Comparison of ENCODE assay signal across 12 mouse cellular contexts in the genomic region with DNA sequence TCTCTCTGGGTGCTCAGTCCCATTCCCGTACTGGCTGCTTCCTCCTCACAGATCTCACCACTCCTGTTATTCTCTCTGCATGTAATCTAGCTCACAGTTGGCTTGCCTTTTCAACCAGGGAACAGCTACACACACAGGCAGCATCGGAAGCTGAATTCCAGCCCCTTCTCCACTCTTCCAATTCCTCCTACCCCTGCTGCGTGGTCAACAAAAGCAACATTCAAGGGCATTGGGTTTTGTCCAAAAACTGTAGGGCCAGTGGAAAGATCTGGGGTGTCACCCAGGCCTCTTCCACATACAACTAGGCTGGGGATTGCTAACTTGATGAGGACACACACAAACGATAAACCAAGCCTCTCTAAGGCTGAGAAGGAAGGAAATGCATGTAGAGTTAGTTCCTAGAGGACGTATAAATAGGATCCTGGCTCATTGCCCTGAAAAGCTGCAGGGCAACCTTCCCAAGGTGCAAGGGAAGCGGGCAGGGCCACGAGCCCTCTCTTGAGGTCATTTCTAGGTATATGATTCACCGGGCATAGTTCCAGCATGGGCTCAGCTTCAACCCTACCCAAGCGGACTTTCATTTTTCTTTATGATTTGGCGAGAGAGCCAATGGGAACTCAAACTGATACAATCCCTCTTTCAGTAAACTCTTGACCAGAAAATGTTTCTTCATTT. TPM values are rescaled to one million over a fixed set of nuclear protein-coding genes. Genes with fewer than 3 reads are reported as not detected.
DNase-seq lines count a peak whose midpoint lies in the region; TF ChIP-seq lines count a peak whose summit lies in the region.
"Had no signal": no experiment of that assay in that cellular context is flagged by ENCODE, and none has a peak within 500 bp of the region (broad histone marks: within the 10 kb centered on the region; RNA-seq: fewer than 3 reads in every experiment).

No protein-coding gene starts in this region.

- no peak overlapping the region for H3K4me3 ChIP-seq in heart, adult 2 months
- H3K4me3 ChIP-seq: forebrain, embryonic 12.5 days; heart, embryonic 15.5 days; neural tube, embryonic 13.5 days had no signal

- no peak overlapping the region for H3K27ac ChIP-seq in heart, adult 2 months
- H3K27ac ChIP-seq: forebrain, embryonic 12.5 days; heart, embryonic 15.5 days; neural tube, embryonic 13.5 days had no signal

- peaks cover 1% of the 10 kb centered on the region; the same call in 1 of the 2 replicates for H3K4me1 ChIP-seq in heart, adult 2 months (ENCODE audit: control insufficient read depth, insufficient read depth, low read length)

- TF ChIP-seq CTCF in heart, adult 2 months (IDR thresholded peaks at IDR 0.05): no peak

- H3K36me3 ChIP-seq in heart, adult 2 months (ENCODE audit: control insufficient read depth, insufficient read depth, low read length): no peaks in the 10 kb centered on the region
- H3K36me3 ChIP-seq: forebrain, embryonic 12.5 days; heart, embryonic 15.5 days; neural tube, embryonic 13.5 days had no signal

- DNase-seq in heart, adult 2 months: peak; percentile 18 to 21
- DNase-seq in heart, postnatal 25 days (ENCODE audit: low spot score): no peak
- DNase-seq in urinary bladder, postnatal 14 days (ENCODE audit: low spot score): peak; percentile 52
- no peak for DNase-seq in urinary bladder, adult 2 months (ENCODE audit: low spot score)
- peak; percentile 9 to 30 for DNase-seq in heart, postnatal 14 days
- no peak for DNase-seq in embryo, embryonic 10.5 days (ENCODE audit: low spot score)
- DNase-seq in frontal cortex, postnatal 14 days (ENCODE audit: low spot score in 2 of 2): no peak
- DNase-seq: layer of hippocampus, postnatal 36 days; right cerebral cortex, postnatal 4 days had no signal

- no peak for TF ChIP-seq POLR2A in heart, adult 2 months (IDR thresholded peaks at IDR 0.05; ENCODE audit: insufficient read depth, low read depth, low read length)

- no peaks in the 10 kb centered on the region for H3K79me2 ChIP-seq in heart, adult 2 months (replicated peaks; ENCODE audit: control insufficient read depth, insufficient read depth, low read length)

- no peak overlapping the region for H3K9ac ChIP-seq in heart, adult 2 months (ENCODE audit: low read depth, low read length)
- H3K9ac ChIP-seq: forebrain, embryonic 12.5 days; heart, embryonic 15.5 days; neural tube, embryonic 13.5 days had no signal

- intact Hi-C loops in heart, adult 2 months (cut with DNase I): no loop called here
- intact Hi-C loops in heart, postnatal 25 days (cut with DNase I): no loop called here
- intact Hi-C loops in heart, postnatal 14 days (cut with DNase I): loop anchor here (2.0 kb wide), 1 partner anchor 51 kb away; no protein-coding TSS in a partner anchor

- TF ChIP-seq EP300 in heart, adult 2 months (IDR thresholded peaks at IDR 0.05; ENCODE audit: insufficient read depth, low read depth, low read length): no peak

- WGBS in heart, adult 2 months: 41% methylated on average over 10 of the region's 10 CpGs

- no peaks in the 10 kb centered on the region for H3K27me3 ChIP-seq in heart, adult 2 months (ENCODE audit: control insufficient read depth, insufficient read depth, low read length)

RNA-seq across cellular contexts. Expression of a gene that starts 36.6 kb away (rescaled TPM):
- 10 to 100 TPM; 10.7 to 12.6 TPM for total RNA-seq in heart, adult 2 months (2021)
- 9.1 and 14.3 TPM in 2 replicates for polyA plus RNA-seq in heart, adult 2 months (2012; rRNA removed)
- 10 to 100 TPM; 12.5 to 14.0 TPM for total RNA-seq in heart, postnatal 25 days (2021)
- polyA plus RNA-seq in urinary bladder, adult 2 months (2012; rRNA removed): 39.9 and 41.3 TPM in 2 replicates
- 10 to 100 TPM; 16.7 to 17.6 TPM for total RNA-seq in heart, postnatal 14 days (2021)

Comparison
In these comparisons a context has a peak if more than half of its experiments do, and no peak if none do; other contexts are left out.
1. DNase-seq: peak in heart, adult 2 months (2 of 2), urinary bladder, postnatal 14 days (single experiment) and heart, postnatal 14 days (2 of 2); none in heart, postnatal 25 days (single experiment), urinary bladder, adult 2 months (single experiment), embryo, embryonic 10.5 days (single experiment) and frontal cortex, postnatal 14 days (0 of 2).